Mouse (Mus musculus) kidney, postnatal 36 days (tissue): ENCODE results near the gene Adgrg2.

ENCODE experiments used
- DNase-seq, 2 experiments: peaks; one replicate each; pipeline ENCODE4 v3.0.0; 2021 to 2022; ENCODE audit warnings: mixed read lengths in 2 of 2

Adgrg2 gene

DNA sequence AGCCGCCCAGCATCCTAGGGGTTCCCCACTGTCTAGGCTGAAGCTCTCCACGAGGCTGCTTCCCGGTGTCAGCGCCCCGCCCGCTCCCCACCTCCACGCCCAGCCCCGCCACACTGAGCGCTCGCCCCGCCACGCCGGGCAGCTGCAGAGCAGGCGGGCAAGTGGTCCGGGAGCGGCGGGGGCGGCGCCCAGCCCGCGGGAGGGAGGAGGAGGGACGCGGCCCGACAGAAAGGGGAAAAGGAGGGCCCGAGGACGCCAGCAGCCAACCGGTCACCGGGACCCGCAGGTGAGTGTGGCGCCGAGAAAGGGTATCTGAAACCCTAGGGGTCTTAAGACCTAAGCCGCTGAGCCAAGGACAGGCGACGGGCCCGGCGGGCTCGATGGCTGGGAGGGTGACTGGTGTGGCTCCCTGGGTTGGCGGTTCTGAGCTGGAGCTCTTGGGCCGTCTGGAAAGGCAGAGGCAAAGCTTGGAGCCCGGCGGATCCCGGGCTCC is at the start of gene Adgrg2:
Gene Adgrg2, plus strand, starts transcription at position 227 of the 493 bp plus-strand sequence.
- peak in 1 of 2 experiments; percentile 32 for DNase-seq

DNA sequence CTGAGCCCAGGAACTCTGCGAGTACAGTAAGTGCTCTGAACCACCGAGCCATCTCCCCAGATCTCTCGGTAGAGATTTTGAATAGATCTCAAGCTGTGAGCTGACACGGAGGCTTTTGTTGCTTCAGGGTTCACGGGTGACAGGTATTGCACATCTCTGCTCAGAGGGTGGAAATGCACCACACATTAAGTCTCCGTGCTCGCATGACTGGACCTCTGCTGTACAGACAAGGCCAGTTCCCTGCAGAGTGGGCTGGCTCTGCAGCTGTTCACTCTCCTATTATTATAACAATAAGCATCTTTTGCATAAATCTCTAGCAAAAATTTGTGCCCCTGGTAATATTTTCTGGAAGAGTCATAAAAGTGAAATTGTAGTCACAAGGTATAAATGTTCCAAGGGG is 39.5 kb upstream of the Adgrg2 start:
- DNase-seq: no peak

DNA sequence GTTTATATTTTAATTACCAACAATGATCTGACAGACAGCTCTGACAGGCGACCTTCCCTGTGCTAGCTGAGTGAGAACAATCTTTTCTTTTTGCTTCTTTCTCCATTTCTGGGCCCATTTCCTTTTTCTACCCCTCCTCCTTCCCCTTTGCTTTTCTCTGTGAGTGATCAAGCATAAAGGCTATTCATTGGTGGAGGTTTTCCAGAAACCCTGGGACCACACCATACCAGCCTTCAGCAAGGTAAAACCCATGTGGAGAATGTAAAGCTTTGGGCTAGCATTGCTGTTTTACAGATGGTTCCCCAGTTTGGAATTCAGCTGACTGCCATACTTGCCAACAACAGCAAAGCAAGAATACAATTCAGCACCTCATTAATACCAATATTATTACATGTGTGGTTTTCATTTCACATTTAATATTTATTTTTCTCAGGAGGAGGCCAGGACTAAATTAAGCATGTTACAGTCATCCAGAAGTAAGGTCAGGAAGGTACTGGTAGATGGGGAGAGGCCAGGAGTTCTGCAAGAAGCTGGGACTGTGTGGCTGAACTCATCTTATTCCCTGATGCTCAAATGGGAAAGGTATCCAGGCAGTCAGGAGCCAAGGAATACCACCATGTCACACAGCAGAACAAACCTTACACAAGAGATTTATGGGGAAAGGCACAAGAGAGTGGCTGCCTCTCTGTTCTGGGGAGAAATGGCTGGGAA is 38.4 kb upstream of the Adgrg2 start:
- no peak for DNase-seq

DNA sequence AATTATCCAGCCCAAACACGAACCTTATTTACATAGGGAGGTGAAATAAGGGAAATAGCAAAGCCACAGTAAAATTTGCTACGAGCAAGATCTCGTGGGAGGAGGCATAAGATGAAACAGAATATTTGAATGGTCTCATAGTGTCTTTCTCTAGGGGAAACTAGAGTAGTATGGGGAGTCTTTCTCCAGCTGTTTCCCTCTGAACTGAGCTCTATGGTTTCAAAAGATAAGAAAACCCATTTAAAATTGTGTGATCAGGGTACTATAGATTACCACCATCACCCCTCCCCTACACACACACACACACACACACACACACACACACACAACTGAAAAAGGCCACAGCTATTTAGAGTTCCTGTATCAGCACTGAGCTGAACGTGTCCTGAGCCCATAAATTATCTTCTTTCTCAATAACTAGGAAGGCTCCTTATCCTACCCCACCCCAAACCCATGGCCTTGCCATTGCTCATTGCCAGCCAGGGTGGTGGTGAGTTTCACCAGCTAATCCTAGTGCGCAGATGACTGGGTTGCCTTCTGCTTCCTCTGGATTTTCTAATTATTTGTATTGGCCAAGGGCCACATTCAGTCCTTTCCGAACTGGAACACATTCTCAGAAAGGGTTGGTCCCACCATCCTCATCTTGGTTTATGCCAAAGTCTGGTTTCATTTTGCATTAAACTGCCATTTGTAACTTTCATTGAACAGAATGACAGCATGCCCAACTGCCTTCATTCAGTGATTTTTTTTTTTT is 5.6 kb upstream of the Adgrg2 start:
- no peak for DNase-seq

DNA sequence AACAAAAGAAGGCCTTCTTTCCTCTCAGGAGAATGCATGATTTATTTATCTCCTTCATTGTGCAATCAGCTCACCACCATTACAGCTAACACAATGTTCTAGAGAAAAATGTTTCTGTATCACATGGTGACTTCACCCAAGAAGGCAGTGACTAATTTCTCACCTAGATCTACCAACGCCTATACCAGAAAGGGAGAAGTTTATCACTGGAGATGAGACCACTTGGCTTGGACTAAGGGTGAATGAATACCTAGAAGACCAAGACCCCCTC is 5.1 kb upstream of the Adgrg2 start:
- DNase-seq: no peak

DNA sequence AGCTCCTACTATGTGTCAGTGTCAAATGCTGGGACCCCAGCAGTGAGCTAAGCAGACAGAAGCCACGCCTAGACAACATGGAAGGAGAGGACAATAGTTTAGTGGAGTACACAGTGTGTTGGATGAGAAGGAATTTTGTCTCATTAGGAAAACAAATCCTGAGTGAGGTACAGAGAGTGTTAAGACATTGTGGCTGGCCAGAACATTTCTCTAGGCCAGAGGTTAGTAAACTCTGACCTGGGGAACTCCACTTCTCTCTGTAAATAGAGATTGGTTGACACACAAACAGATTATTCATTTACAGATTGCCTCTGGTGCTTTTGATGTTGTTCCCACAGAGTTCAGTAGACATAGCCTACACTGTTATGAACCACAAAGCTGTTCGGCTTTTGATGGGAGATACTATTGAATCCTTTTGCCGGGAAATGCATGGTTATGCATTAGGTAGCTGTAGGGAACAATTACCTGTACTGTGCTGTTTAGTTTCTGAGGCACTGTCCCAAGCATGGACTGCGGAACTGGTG is 22.5 kb downstream of the Adgrg2 start:
- peak; percentile 8 to 25 for DNase-seq

DNA sequence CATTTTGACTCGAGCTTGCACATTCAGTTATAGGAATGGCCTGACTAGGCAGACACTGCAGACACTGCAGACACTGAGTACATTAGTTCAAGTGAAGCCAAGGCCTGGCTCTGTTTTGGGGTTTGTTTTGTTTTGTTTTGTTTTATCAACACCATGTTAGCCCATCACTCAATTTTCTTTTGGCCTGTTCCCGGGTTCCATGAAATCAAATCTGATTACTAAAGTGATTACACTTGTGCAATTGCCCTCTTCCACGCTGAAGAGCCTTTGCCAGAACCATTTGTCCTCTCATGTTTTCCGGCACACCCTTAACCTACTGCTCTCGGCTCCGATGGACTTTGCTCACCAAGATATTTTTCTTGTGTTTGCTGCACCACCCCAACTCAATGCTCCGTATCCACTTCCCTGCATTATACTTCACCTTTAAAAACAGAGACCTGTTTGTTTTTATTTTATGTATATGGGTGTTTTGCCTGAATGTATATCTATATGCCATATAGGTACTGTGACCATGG is 23.4 kb downstream of the Adgrg2 start:
- no peak for DNase-seq

DNA sequence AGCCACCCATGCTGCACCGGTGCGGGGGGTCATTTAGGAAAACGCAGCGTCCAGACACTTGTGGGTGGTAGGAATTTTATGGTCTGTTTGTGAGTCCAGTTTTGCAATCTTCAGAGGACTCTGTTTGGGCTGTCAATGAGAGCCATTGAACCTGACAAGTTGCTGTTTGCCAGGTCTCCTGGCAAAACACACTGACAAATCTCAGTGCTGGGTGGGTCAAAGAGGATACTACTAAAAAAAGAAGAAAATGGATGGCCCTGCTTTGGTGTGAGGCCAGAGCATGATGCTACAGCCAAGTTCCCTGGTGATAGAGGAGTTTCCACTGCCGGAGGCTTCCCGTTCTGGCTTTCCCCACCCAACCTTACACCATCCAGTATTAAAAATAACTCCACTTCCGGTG is 27.9 kb downstream of the Adgrg2 start:
- DNase-seq: no peak

DNA sequence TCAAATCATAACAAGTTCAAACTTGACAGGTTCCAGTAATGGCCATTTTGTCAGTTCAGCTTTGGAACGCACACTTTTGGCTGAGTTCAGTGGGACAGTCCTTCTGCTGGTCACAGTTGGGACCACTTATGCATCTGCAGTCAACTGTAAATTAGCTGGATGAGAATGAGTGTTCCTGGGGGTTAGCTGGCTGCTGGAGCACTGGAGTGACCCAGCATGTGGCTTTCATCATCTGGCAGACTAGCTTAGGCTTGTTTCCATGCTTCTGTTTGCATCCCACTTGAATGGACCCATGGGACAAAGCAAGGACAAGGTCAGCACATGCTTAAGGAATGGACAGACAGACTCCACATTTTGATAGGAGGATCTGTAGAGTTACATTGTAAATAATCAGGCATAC is 33.2 kb downstream of the Adgrg2 start:
- no peak for DNase-seq

DNA sequence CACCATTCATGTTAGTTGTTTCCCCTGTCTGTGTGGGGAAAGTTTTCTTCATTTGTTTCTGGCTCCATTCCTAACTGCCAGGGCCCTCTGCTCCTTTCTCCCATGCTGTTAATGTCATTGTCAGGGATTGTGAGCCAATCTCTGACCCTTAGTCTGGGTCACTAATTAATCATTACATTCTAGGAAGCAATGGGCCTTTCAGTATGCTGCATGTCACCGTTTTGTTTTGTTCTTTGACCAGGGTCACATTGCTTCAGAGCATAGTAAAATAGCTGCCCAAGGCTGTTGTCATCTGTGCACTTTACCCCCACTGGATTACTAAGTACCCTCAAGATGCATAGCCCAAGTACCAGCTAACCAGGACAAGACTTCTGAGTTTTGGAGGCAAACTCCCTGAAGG is 36.0 kb downstream of the Adgrg2 start:
- DNase-seq: peak; percentile 15 to 63

DNA sequence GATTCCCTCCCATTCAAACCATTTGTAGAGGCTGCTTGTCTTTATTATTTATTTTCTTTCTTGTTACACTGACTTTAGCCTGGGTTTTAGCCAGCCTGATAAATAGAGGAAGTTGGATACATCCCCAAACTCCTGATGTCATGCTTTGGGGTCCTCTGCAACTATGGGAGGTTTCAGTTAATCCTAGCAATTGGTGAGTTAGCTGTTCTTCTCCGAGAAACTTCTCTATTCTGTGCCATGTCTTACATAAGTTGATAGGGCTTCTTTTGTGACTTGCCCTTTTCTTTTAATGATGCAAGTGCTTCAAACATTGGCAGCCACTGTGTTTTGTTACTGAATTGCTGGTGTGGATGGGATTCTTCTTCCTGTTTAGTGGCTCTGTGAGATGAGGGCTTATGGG is 36.4 kb downstream of the Adgrg2 start:
- DNase-seq: no peak

DNA sequence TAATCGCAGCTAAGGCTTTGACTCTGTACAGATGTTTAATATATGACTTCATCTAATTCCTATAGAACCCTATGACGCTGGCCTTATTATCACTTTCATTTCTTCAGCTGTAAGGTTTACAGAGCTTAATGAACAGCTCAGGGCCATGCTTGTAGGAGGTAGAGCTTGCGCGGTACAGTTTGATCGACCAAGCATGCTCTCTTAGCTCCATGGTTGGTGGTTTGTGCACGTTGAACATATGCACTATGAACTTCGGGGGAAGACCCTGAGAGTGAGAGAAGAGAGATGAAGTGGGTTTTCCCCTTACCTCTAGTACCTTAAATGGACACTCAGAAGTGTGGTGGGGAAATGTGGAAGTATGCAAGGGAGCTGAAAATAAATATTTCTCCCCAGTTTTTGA is 41.7 kb downstream of the Adgrg2 start:
- no peak for DNase-seq

DNA sequence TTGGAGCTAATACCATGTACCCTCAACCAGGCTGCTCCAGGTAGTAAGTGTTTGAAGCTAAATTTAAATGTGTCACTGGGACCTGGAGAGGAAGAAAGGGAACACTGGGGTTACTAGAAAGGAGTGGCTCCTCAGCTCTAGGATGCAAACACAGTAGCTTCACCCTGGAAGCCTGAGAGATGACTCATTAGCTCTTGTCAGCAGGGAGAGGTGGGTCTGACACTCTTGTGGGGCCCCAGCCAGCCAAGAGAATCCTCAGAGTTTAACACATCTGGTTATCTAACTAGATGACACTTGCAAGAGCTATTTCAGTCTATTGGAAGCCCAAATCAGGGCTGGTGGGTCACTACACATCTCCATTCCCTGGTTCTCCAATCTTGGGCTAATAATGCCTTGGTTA is 50.8 kb downstream of the Adgrg2 start:
- no peak for DNase-seq

DNA sequence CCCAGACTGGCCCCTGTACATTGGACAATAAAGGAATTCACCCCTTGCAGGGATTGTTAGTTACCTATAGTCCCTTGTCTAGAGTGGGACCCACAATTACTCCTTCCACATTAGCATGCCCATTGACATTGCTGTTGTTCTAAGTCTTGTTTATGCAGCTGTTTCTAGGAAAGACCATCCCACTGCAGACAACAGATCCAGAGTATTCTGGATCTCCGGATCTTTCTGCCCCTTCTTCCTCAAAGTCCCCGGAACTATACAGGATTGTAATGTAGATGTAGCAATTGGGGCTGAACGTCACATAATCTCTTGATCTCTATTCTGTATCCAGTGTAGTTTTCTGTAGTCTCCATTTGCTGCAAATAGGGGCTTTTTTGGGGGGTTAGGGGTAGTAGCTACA is 57.9 kb downstream of the Adgrg2 start:
- no peak for DNase-seq

DNA sequence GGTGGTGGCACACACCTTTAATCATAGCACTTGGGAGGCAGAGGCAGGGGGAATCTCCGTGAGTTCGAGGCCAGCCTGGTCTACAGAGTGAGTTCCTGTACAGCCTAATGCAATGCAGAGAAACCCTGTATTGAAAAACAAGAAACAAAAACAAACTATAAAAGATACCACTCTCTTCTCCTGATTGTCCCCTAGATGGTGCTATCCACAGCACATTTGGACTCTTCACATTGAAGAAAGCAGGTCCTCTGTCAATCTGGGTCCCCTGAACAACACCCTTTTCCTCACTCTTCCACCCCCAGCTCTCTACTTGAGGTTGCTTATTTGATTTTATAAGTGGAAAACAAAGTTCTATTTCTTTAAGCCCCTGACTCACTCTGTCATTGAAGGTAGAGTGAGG is 58.9 kb downstream of the Adgrg2 start:
- no peak for DNase-seq

DNA sequence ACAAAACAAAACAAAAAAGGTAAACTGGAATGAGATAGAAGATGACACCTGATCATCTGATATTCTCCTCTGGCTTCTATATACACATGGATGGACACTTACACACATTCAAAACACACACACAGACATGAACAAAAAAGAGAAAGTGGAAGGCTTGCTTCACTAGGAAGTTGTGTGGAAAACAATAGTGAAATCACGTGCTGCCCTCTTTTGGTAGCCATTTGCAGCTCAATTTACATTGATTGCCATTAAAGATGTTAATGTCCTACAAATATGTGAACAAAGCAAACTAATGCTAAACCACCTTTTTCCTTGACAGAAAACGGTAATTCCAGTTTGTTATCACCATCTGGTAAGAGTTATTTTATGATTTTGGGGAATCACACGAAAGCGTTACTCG is 65.2 kb downstream of the Adgrg2 start:
- DNase-seq: peak; percentile 2 to 34

DNA sequence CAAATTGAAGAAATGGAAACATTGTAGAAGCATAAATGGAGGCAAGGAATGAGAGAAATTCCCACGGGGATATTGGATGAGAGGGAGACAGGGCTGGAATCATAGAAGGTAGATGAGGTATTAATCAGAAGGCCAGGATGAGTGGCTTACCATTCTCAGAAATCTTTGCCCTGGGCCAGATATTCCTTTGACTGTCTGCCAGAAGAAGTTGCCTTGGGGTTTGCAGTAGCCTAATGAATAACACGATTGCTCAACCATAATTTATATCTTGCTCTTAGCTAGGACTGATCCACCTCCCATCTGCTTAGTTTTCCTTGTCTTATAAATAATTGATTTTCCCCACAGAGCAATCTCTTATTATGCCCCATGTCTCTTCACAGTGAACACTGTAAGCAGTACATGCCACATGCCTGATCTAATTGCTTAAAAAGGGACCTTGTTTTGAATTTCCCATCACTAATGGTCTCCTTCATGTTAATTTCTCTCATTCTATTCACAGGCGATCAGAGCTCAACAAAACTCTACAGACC is 80.8 kb downstream of the Adgrg2 start:
- peak in 1 of 2 experiments; percentile 1 for DNase-seq

DNA sequence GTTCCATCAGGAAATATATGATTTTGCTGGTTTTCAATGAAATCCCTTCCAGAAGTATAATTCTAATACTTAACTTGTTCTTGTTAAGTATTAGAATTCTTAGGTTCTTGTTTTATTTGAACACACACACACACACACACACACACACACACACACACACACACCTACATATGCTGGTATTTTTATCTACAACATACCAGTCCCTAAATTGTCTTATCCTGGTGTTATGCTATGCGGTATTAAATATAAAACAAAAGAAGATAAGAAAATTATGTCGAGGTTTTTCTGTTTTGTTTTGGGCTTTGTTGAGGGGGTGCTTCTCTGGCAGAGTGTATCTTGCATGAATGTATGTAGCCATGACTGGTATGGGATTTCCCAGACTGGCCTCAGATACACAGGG is 99.3 kb downstream of the Adgrg2 start:
- DNase-seq: no peak

DNA sequence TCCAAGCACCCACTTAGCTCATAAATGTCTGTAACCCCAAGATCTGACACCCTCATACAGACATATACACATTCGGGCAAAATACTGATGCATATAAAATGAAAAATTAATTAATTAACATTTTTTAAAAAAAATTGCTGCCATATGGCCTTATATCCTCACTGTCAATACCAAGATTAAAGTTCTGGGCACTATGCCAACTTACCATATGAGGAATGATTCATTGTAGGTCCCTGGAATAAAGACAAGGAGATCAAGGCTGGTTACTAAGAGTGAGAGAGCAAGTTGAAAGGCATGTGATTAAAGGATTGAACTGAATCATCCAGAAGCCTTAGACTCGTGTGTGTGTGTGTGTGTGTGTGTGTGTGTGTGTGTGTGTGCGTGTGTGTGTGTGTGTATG is 103.8 kb downstream of the Adgrg2 start:
- DNase-seq: no peak

DNA sequence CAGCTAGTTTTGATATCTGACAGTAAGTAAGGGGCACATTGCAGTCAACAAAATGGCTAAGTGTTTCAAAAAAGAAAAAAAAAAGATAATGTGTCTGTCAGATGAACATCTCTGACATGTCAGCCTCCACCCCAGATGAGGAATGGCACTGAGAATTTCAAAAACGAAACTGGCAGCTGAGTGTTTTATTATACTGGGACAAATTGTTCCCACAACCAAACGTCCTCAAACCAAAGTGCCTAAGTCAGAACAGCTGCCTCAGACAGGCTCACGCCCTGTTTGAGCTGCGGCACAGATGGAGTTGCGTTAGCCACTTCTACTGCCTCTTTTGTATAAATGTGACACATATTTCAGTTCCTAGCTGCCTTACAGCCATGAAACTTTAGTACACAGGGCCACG is 104.4 kb downstream of the Adgrg2 start:
- no peak for DNase-seq

DNA sequence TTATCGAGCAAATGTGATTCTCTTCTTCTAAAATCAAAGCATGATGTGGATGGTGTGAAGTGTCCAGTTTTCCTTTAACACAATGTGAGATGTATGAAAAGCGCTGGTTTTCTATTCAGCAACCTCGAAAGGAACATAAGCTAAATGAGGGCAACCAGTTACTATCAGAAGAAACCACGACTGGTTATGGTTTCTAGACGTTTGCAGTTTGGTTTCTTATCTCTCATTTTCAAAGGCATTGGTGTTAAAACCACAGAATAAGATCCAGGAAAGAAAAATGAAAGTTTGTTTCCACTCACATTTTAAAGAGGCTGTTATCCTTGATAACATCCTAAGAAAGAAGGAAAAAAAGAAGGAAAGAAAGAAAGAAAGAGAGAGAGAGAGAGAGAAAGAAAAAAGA is 106.0 kb downstream of the Adgrg2 start:
- no peak for DNase-seq

DNA sequence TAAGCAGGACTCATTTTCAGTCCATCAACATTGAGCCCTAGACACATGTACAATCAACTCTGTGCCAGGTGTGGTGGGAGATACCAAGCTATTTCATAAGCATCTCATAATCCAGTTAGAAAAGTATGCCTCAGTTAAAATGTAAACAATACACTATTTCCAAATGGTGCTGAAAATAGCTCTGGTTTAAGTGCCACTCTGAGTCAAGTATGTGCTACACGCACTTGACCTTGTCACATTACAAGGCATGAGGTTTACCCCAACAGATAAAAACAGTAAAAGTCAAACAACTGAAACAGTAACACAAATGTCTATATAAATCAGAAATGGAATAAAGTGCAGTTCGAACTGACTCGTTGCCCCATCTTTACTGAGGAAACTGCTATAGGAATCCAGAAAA is 110.6 kb downstream of the Adgrg2 start:
- DNase-seq: no peak

DNA sequence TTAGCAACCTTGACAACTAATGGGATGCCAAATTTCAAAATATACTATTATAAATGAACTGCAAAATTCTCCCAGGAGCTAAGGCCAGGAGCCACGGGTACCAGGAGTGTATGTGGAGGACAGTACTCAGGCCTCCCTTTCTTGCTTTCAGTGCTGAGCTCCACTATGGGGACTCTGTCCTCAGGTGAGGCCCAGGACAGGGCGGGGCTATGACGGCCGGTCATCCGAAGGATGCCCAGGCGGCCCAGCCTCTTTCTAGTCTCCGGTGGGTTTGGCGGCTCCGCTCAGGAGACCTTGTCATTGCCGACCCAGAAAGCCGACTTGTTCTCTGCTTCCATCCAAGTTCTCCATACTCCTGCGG is 111.2 kb downstream of the Adgrg2 start:
- no peak for DNase-seq
